Mouse (Mus musculus) liver, adult 2 months (tissue): Measurements from ENCODE around the gene Col15a1.

Experiments used
- CTCF ChIP-seq: fragments of 200-500 bp; IDR thresholded peaks from 2 replicates; pipeline ENCODE4 v1.5.1; 2011; ENCODE audit warnings: low read depth, low read length, control low read depth
- POLR2A ChIP-seq: fragments of 200-500 bp; IDR thresholded peaks from 2 replicates; pipeline ENCODE4 v1.6.1; 2011; ENCODE audit warnings: low read length, control low read depth; ENCODE audit not compliant: insufficient read depth; ENCODE audit errors: extremely low read depth

- TF ChIP-seq POLR2A: no peak
- no peak for TF ChIP-seq CTCF
Observed at GRCm38 (mm10) chr4:47207969-47208420, at the start of gene Col15a1.
